Mouse (Mus musculus): ENCODE results near the gene Lekr1. TPM values are rescaled to one million over a fixed set of nuclear protein-coding genes. Genes with fewer than 3 reads are reported as not detected.

Lekr1 gene
- total RNA-seq, 1 experiment, result 1.2 TPM

- TF ChIP-seq HCFC1 (IDR thresholded peaks at IDR 0.05; ENCODE audit: borderline replicate concordance, insufficient read depth, low read length) (no peak), MAFK (IDR thresholded peaks at IDR 0.05; ENCODE audit: insufficient read depth, low read depth, low read length) (no peak), CHD2 (IDR thresholded peaks at IDR 0.05; ENCODE audit: low read depth, low read length) (no peak), ZNF384 (IDR thresholded peaks at IDR 0.05; ENCODE audit: low read depth, low read length) (no peak), ZC3H11A (IDR thresholded peaks at IDR 0.05; ENCODE audit: borderline replicate concordance, low read depth, low read length) (no peak)
- in situ Hi-C loops (cut with MboI; ENCODE audit: low sequenced_read_pairs in 2 of 2, unreplicated experiment in 2 of 2), result no loop called here
- no peak overlapping the region for H3K4me3 ChIP-seq (ENCODE audit: insufficient read depth in 1 of 2, low read depth in 1 of 2, low read length in 2 of 2, poor library complexity in 1 of 2, severe bottlenecking in 1 of 2)
- no peaks in the 10 kb centered on the region for H3K9me3 ChIP-seq (ENCODE audit: control insufficient read depth, insufficient read depth, low read depth, low read length)
- DNase-seq (ENCODE audit: low read depth, low spot score), result no peak
- no peak overlapping the region for H3K9ac ChIP-seq (ENCODE audit: insufficient read depth, low read depth, low read length, poor library complexity, severe bottlenecking)
- no peak overlapping the region for H3K27ac ChIP-seq (ENCODE audit: insufficient read depth, low read depth, low read length, poor library complexity, severe bottlenecking)
- H3K4me1 ChIP-seq (ENCODE audit: control insufficient read depth in 2 of 2, insufficient read depth in 2 of 2, low read length in 2 of 2, poor library complexity in 1 of 2), result no peaks in the 10 kb centered on the region
- no peaks in the 10 kb centered on the region for H3K36me3 ChIP-seq (ENCODE audit: control insufficient read depth, insufficient read depth, low read length, poor library complexity, severe bottlenecking)
Measured at GRCm38 (mm10) chr3:65773910-65774309, 107.9 kb downstream of the Lekr1 start.

- Histone ChIP-seq H3K9ac (ENCODE audit: insufficient read depth, low read depth, low read length, poor library complexity, severe bottlenecking) (no peak overlapping the region), H3K4me1 (ENCODE audit: control insufficient read depth in 2 of 2, insufficient read depth in 2 of 2, low read length in 2 of 2, poor library complexity in 1 of 2) (no peaks in the 10 kb centered on the region), H3K27ac (ENCODE audit: insufficient read depth, low read depth, low read length, poor library complexity, severe bottlenecking) (no peak overlapping the region), H3K4me3 (ENCODE audit: insufficient read depth in 1 of 2, low read depth in 1 of 2, low read length in 2 of 2, poor library complexity in 1 of 2, severe bottlenecking in 1 of 2) (no peak overlapping the region), H3K9me3 (ENCODE audit: control insufficient read depth, insufficient read depth, low read depth, low read length) (no peaks in the 10 kb centered on the region), H3K36me3 (ENCODE audit: control insufficient read depth, insufficient read depth, low read length, poor library complexity, severe bottlenecking) (no peaks in the 10 kb centered on the region)
- in situ Hi-C loops (cut with MboI; ENCODE audit: low sequenced_read_pairs in 2 of 2, unreplicated experiment in 2 of 2), result no loop called here
- DNase-seq (ENCODE audit: low read depth, low spot score), result no peak
- TF ChIP-seq ZNF384 (IDR thresholded peaks at IDR 0.05; ENCODE audit: low read depth, low read length) (no peak), ZC3H11A (IDR thresholded peaks at IDR 0.05; ENCODE audit: borderline replicate concordance, low read depth, low read length) (no peak), CHD2 (IDR thresholded peaks at IDR 0.05; ENCODE audit: low read depth, low read length) (no peak), HCFC1 (IDR thresholded peaks at IDR 0.05; ENCODE audit: borderline replicate concordance, insufficient read depth, low read length) (no peak), MAFK (IDR thresholded peaks at IDR 0.05; ENCODE audit: insufficient read depth, low read depth, low read length) (no peak)
Measured at GRCm38 (mm10) chr3:65775096-65775495, 109.1 kb downstream of the Lekr1 start.

GRCm38 (mm10) chr3:65782246-65782645, 116.2 kb downstream of the Lekr1 start:
- H3K36me3 ChIP-seq (ENCODE audit: control insufficient read depth, insufficient read depth, low read length, poor library complexity, severe bottlenecking), result no peaks in the 10 kb centered on the region
- no peak overlapping the region for H3K27ac ChIP-seq (ENCODE audit: insufficient read depth, low read depth, low read length, poor library complexity, severe bottlenecking)
- no peak for TF ChIP-seq ZNF384 (IDR thresholded peaks at IDR 0.05; ENCODE audit: low read depth, low read length)
- no peak for TF ChIP-seq CHD2 (IDR thresholded peaks at IDR 0.05; ENCODE audit: low read depth, low read length)
- no peak for TF ChIP-seq MAFK (IDR thresholded peaks at IDR 0.05; ENCODE audit: insufficient read depth, low read depth, low read length)
- TF ChIP-seq HCFC1 (IDR thresholded peaks at IDR 0.05; ENCODE audit: borderline replicate concordance, insufficient read depth, low read length), result no peak
- TF ChIP-seq ZC3H11A (IDR thresholded peaks at IDR 0.05; ENCODE audit: borderline replicate concordance, low read depth, low read length), result no peak
- H3K9me3 ChIP-seq (ENCODE audit: control insufficient read depth, insufficient read depth, low read depth, low read length), result no peaks in the 10 kb centered on the region
- H3K4me1 ChIP-seq (ENCODE audit: control insufficient read depth in 2 of 2, insufficient read depth in 2 of 2, low read length in 2 of 2, poor library complexity in 1 of 2), result no peaks in the 10 kb centered on the region
- in situ Hi-C loops (cut with MboI; ENCODE audit: low sequenced_read_pairs in 2 of 2, unreplicated experiment in 2 of 2), result no loop called here
- no peak overlapping the region for H3K4me3 ChIP-seq (ENCODE audit: insufficient read depth in 1 of 2, low read depth in 1 of 2, low read length in 2 of 2, poor library complexity in 1 of 2, severe bottlenecking in 1 of 2)
- no peak for DNase-seq (ENCODE audit: low read depth, low spot score)
- no peak overlapping the region for H3K9ac ChIP-seq (ENCODE audit: insufficient read depth, low read depth, low read length, poor library complexity, severe bottlenecking)

- Histone ChIP-seq H3K9ac (ENCODE audit: insufficient read depth, low read depth, low read length, poor library complexity, severe bottlenecking) (no peak overlapping the region), H3K27ac (ENCODE audit: insufficient read depth, low read depth, low read length, poor library complexity, severe bottlenecking) (no peak overlapping the region), H3K4me1 (ENCODE audit: control insufficient read depth in 2 of 2, insufficient read depth in 2 of 2, low read length in 2 of 2, poor library complexity in 1 of 2) (no peaks in the 10 kb centered on the region), H3K4me3 (ENCODE audit: insufficient read depth in 1 of 2, low read depth in 1 of 2, low read length in 2 of 2, poor library complexity in 1 of 2, severe bottlenecking in 1 of 2) (no peak overlapping the region), H3K36me3 (ENCODE audit: control insufficient read depth, insufficient read depth, low read length, poor library complexity, severe bottlenecking) (no peaks in the 10 kb centered on the region), H3K9me3 (ENCODE audit: control insufficient read depth, insufficient read depth, low read depth, low read length) (no peaks in the 10 kb centered on the region)
- TF ChIP-seq ZNF384 (IDR thresholded peaks at IDR 0.05; ENCODE audit: low read depth, low read length), result no peak
- TF ChIP-seq CHD2 (IDR thresholded peaks at IDR 0.05; ENCODE audit: low read depth, low read length), result no peak
- DNase-seq (ENCODE audit: low read depth, low spot score), result no peak
- in situ Hi-C loops (cut with MboI; ENCODE audit: low sequenced_read_pairs in 2 of 2, unreplicated experiment in 2 of 2), result no loop called here
Measured at GRCm38 (mm10) chr3:65790076-65790685, 124.2 kb downstream of the Lekr1 start.

GRCm38 (mm10) chr3:65793561-65793960, 127.5 kb downstream of the Lekr1 start:
- no peak for TF ChIP-seq CHD2 (IDR thresholded peaks at IDR 0.05; ENCODE audit: low read depth, low read length)
- TF ChIP-seq MAFK (IDR thresholded peaks at IDR 0.05; ENCODE audit: insufficient read depth, low read depth, low read length), result no peak
- TF ChIP-seq HCFC1 (IDR thresholded peaks at IDR 0.05; ENCODE audit: borderline replicate concordance, insufficient read depth, low read length), result no peak
- no peak for TF ChIP-seq ZC3H11A (IDR thresholded peaks at IDR 0.05; ENCODE audit: borderline replicate concordance, low read depth, low read length)
- no peak for TF ChIP-seq ZNF384 (IDR thresholded peaks at IDR 0.05; ENCODE audit: low read depth, low read length)
- Histone ChIP-seq H3K27ac (ENCODE audit: insufficient read depth, low read depth, low read length, poor library complexity, severe bottlenecking) (no peak overlapping the region), H3K9me3 (ENCODE audit: control insufficient read depth, insufficient read depth, low read depth, low read length) (no peaks in the 10 kb centered on the region), H3K36me3 (ENCODE audit: control insufficient read depth, insufficient read depth, low read length, poor library complexity, severe bottlenecking) (no peaks in the 10 kb centered on the region), H3K4me1 (ENCODE audit: control insufficient read depth in 2 of 2, insufficient read depth in 2 of 2, low read length in 2 of 2, poor library complexity in 1 of 2) (no peaks in the 10 kb centered on the region), H3K4me3 (ENCODE audit: insufficient read depth in 1 of 2, low read depth in 1 of 2, low read length in 2 of 2, poor library complexity in 1 of 2, severe bottlenecking in 1 of 2) (no peak overlapping the region), H3K9ac (ENCODE audit: insufficient read depth, low read depth, low read length, poor library complexity, severe bottlenecking) (no peak overlapping the region)
- DNase-seq (ENCODE audit: low read depth, low spot score), result no peak
- in situ Hi-C loops (cut with MboI; ENCODE audit: low sequenced_read_pairs in 2 of 2, unreplicated experiment in 2 of 2), result no loop called here
